Mouse (Mus musculus) ES-E14 (cell line): Measurements from ENCODE around the gene 4930503B20Rik. TPM values are rescaled to one million over a fixed set of nuclear protein-coding genes. Genes with fewer than 3 reads are reported as not detected.

Source experiments
- DNase-seq: peaks from one replicate; pipeline ENCODE4 v3.0.0-alpha.2; 2013; ENCODE audit warnings: low read depth, low spot score
- H3K27ac ChIP-seq: 2 replicates; pipeline ENCODE4 v1.5.1; 2012; ENCODE audit warnings: low read depth, mild to moderate bottlenecking, low read length, moderate library complexity, mixed read lengths; ENCODE audit not compliant: poor library complexity, insufficient read depth, severe bottlenecking
- H3K36me3 ChIP-seq: 2 replicates; pipeline ENCODE4 v1.6.1; 2012; ENCODE audit warnings: mild to moderate bottlenecking, low read length, moderate library complexity, mixed read lengths; ENCODE audit not compliant: control insufficient read depth, poor library complexity, insufficient read depth, severe bottlenecking
- H3K4me1 ChIP-seq, 2 experiments: fragments of 150-350 bp in 1 of 2; sonication (generic) in 1 of 2; 2 replicates each; pipeline ENCODE4 v1.6.1; 2012; ENCODE audit warnings: low read length in 2 of 2, mild to moderate bottlenecking in 1 of 2, mixed read lengths in 1 of 2; ENCODE audit not compliant: control insufficient read depth in 2 of 2, insufficient read depth in 2 of 2, poor library complexity in 1 of 2
- H3K4me3 ChIP-seq, 2 experiments: fragments of 150-350 bp in 1 of 2; sonication (generic) in 1 of 2; 2 replicates each; pipeline ENCODE4 v1.5.1; 2012; ENCODE audit warnings: low read length in 2 of 2, low read depth in 1 of 2, mild to moderate bottlenecking in 1 of 2, mixed read lengths in 1 of 2; ENCODE audit not compliant: insufficient read depth in 1 of 2, poor library complexity in 1 of 2, severe bottlenecking in 1 of 2
- H3K9ac ChIP-seq: 2 replicates; pipeline ENCODE4 v1.6.1; 2012; ENCODE audit warnings: low read depth, mild to moderate bottlenecking, low read length, mixed read lengths; ENCODE audit not compliant: poor library complexity, insufficient read depth, severe bottlenecking
- H3K9me3 ChIP-seq: fragments of 150-350 bp; sonication (generic); 2 replicates; pipeline ENCODE4 v1.6.1; 2012; ENCODE audit warnings: low read depth, mild to moderate bottlenecking, low read length; ENCODE audit not compliant: control insufficient read depth, insufficient read depth
- CHD2 ChIP-seq: IDR thresholded peaks from 2 replicates; pipeline ENCODE4 v1.6.1; 2014; ENCODE audit warnings: mild to moderate bottlenecking, low read depth, low read length, inconsistent platforms
- HCFC1 ChIP-seq: IDR thresholded peaks from 2 replicates; pipeline ENCODE4 v1.6.1; 2012; ENCODE audit warnings: low read length, inconsistent platforms, borderline replicate concordance; ENCODE audit not compliant: insufficient read depth
- MAFK ChIP-seq: IDR thresholded peaks from 2 replicates; pipeline ENCODE4 v1.6.1; 2014; ENCODE audit warnings: mild to moderate bottlenecking, low read depth, low read length, inconsistent platforms; ENCODE audit not compliant: insufficient read depth
- ZC3H11A ChIP-seq: IDR thresholded peaks from 2 replicates; pipeline ENCODE4 v1.6.1; 2012; ENCODE audit warnings: low read depth, mild to moderate bottlenecking, inconsistent platforms, low read length, borderline replicate concordance
- ZNF384 ChIP-seq: IDR thresholded peaks from 2 replicates; pipeline ENCODE4 v1.6.1; 2012; ENCODE audit warnings: low read depth, low read length, inconsistent platforms
- in situ Hi-C, 2 experiments: fragments of 600-800 bp; cut with MboI; formaldehyde crosslinking; loops; one replicate each; pipeline ENCODE4 v1.15.1; 2025; ENCODE audit warnings: low sequenced_read_pairs in 2 of 2, inconsistent platforms in 1 of 2; ENCODE audit not compliant: unreplicated experiment in 2 of 2
- total RNA-seq: library from RNA; depleted of rRNA; stranded (reverse); fragments of 300-350 nt; gene quantifications from 2 replicates; pipeline ENCODE4 v1.2.3, GENCODE M21; 2012

4930503B20Rik gene
- total RNA-seq, 1 experiment = not detected

- no peak for DNase-seq
- H3K9me3 ChIP-seq = no peaks in the 10 kb centered on the region
- H3K4me3 ChIP-seq = no peak overlapping the region
- in situ Hi-C loops = no loop called here
- H3K9ac ChIP-seq = no peak overlapping the region
- TF ChIP-seq ZC3H11A = no peak
- no peak for TF ChIP-seq ZNF384
- H3K4me1 ChIP-seq = 0 out of 4 replicates have a peak, but pooled peaks cover 0 to 1% of the 10 kb centered on the region in 2 experiments
- H3K36me3 ChIP-seq = no peaks in the 10 kb centered on the region
- H3K27ac ChIP-seq = no peak overlapping the region
Observed at GRCm38 (mm10) chr3:146681696-146682095, 30.6 kb upstream of the 4930503B20Rik start.

GRCm38 (mm10) chr3:146680625-146681024, 29.5 kb upstream of the 4930503B20Rik start:
- no peak overlapping the region for H3K4me3 ChIP-seq
- no peak overlapping the region for H3K9ac ChIP-seq
- TF ChIP-seq ZC3H11A (no peak), ZNF384 (no peak), HCFC1 (no peak), MAFK (no peak), CHD2 (no peak)
- in situ Hi-C loops = no loop called here
- H3K36me3 ChIP-seq = no peaks in the 10 kb centered on the region
- no peaks in the 10 kb centered on the region for H3K9me3 ChIP-seq
- no peak for DNase-seq
- 0 out of 4 replicates have a peak, but pooled peaks cover 0 to 1% of the 10 kb centered on the region in 2 experiments for H3K4me1 ChIP-seq
- no peak overlapping the region for H3K27ac ChIP-seq

- TF ChIP-seq ZNF384 (no peak), HCFC1 (no peak), CHD2 (no peak), MAFK (no peak), ZC3H11A (no peak)
- no peak for DNase-seq
- H3K9ac ChIP-seq = no peak overlapping the region
- H3K4me1 ChIP-seq = 0 out of 4 replicates have a peak, but pooled peaks cover 0 to 1% of the 10 kb centered on the region in 2 experiments
- H3K27ac ChIP-seq = no peak overlapping the region
- in situ Hi-C loops = no loop called here
- H3K36me3 ChIP-seq = no peaks in the 10 kb centered on the region
- no peaks in the 10 kb centered on the region for H3K9me3 ChIP-seq
- no peak overlapping the region for H3K4me3 ChIP-seq
Observed at GRCm38 (mm10) chr3:146679646-146680045, 28.5 kb upstream of the 4930503B20Rik start.

GRCm38 (mm10) chr3:146676193-146676592, 25.1 kb upstream of the 4930503B20Rik start:
- Histone ChIP-seq H3K4me3 (no peak overlapping the region), H3K9me3 (no peaks in the 10 kb centered on the region), H3K4me1 (0 out of 4 replicates have a peak, but pooled peaks cover 0 to 1% of the 10 kb centered on the region in 2 experiments), H3K27ac (no peak overlapping the region), H3K9ac (no peak overlapping the region), H3K36me3 (no peaks in the 10 kb centered on the region)
- no peak for DNase-seq
- in situ Hi-C loops = no loop called here
- TF ChIP-seq MAFK (no peak), ZC3H11A (no peak), CHD2 (no peak), HCFC1 (no peak), ZNF384 (no peak)

- no peak for DNase-seq
- in situ Hi-C loops = no loop called here
- TF ChIP-seq CHD2 (no peak), MAFK (no peak), ZC3H11A (no peak), HCFC1 (no peak), ZNF384 (no peak)
- Histone ChIP-seq H3K9ac (no peak overlapping the region), H3K27ac (no peak overlapping the region), H3K4me1 (0 out of 4 replicates have a peak, but pooled peaks cover 0 to 1% of the 10 kb centered on the region in 2 experiments), H3K9me3 (no peaks in the 10 kb centered on the region), H3K36me3 (no peaks in the 10 kb centered on the region), H3K4me3 (no peak overlapping the region)
Observed at GRCm38 (mm10) chr3:146675101-146675500, 24.0 kb upstream of the 4930503B20Rik start.
